Mouse (Mus musculus) testis, adult 2 months (tissue): ENCODE data around the gene Tbck.

Experiments
- CTCF ChIP-seq: fragments of 200-500 bp; IDR thresholded peaks from 2 replicates; pipeline ENCODE4 v1.5.1; 2012; ENCODE audit warnings: low read depth, mild to moderate bottlenecking, inconsistent platforms, low read length, moderate library complexity; ENCODE audit not compliant: control insufficient read depth, insufficient read depth, insufficient replicate concordance
- POLR2A ChIP-seq: fragments of 200-500 bp; IDR thresholded peaks from 2 replicates; pipeline ENCODE4 v1.6.1; 2012; ENCODE audit warnings: low read depth, mild to moderate bottlenecking, inconsistent platforms, low read length, moderate library complexity; ENCODE audit not compliant: control insufficient read depth

- no peak for TF ChIP-seq POLR2A
- no peak for TF ChIP-seq CTCF
Measured at GRCm38 (mm10) chr3:132684231-132684928, 436 bp downstream of the Tbck start, which contains the start of gene Aimp1.
